Mouse (Mus musculus) C2C12 (cell line): ENCODE measurements around the gene Akap2. TPM values are rescaled to one million over a fixed set of nuclear protein-coding genes. Genes with fewer than 3 reads are reported as not detected.

Experiments
- H3K27me3 ChIP-seq: one replicate; pipeline ENCODE4 v1.6.1; 2011; ENCODE audit not compliant: control insufficient read depth, insufficient read depth, insufficient read length
- H3K36me3 ChIP-seq: one replicate; pipeline ENCODE4 v1.6.1; 2011; ENCODE audit not compliant: control insufficient read depth, insufficient read depth
- H3K4me3 ChIP-seq: one replicate; pipeline ENCODE4 v1.5.1; 2011; ENCODE audit warnings: mild to moderate bottlenecking, control low read depth; ENCODE audit not compliant: poor library complexity, insufficient read depth, severe bottlenecking
- H3K79me2 ChIP-seq: one replicate; pipeline ENCODE4 v1.6.1; 2011; ENCODE audit not compliant: control insufficient read depth, insufficient read depth
- H3K79me3 ChIP-seq: one replicate; pipeline ENCODE4 v1.6.1; 2011; ENCODE audit warnings: low read depth, control low read depth
- H3ac ChIP-seq: one replicate; pipeline ENCODE3; 2011; ENCODE audit warnings: low read depth; ENCODE audit not compliant: control insufficient read depth, insufficient read length
- CEBPB ChIP-seq: IDR thresholded peaks from one replicate; pipeline ENCODE4 v1.6.1; 2011; ENCODE audit warnings: low read depth, mild to moderate bottlenecking, control low read depth, moderate library complexity
- CTCF ChIP-seq: IDR thresholded peaks from one replicate; pipeline ENCODE4 v1.5.1; 2011; ENCODE audit not compliant: control insufficient read depth, insufficient read depth, insufficient read length
- FOSL1 ChIP-seq: IDR thresholded peaks from one replicate; pipeline ENCODE4 v1.8.0; 2011; ENCODE audit warnings: mild to moderate bottlenecking, low read length; ENCODE audit not compliant: poor library complexity, insufficient read depth, severe bottlenecking
- MAX ChIP-seq: IDR thresholded peaks from one replicate; pipeline ENCODE4 v1.6.1; 2011; ENCODE audit warnings: mild to moderate bottlenecking, control low read depth
- MYOD1 ChIP-seq: IDR thresholded peaks from one replicate; pipeline ENCODE4 v1.6.1; 2011; ENCODE audit warnings: low read depth; ENCODE audit not compliant: control insufficient read depth, insufficient read length
- MYOG ChIP-seq: IDR thresholded peaks from one replicate; pipeline ENCODE4 v1.6.1; 2011; ENCODE audit not compliant: control insufficient read depth, insufficient read length; ENCODE audit errors: extremely low read depth
- USF1 ChIP-seq: IDR thresholded peaks from one replicate; pipeline ENCODE4 v1.6.1; 2011; ENCODE audit warnings: low read depth, mild to moderate bottlenecking, control low read depth, moderate library complexity
- polyA plus RNA-seq: library from polyadenylated mRNA; unstranded; fragments of >200 nt; fragmentation: generic; extraction: Trizol; gene quantifications from one replicate; pipeline ENCODE4 v1.2.1, GENCODE M21; 2012; ENCODE audit warnings: missing spikeins

Gene Akap2
- polyA plus RNA-seq, 1 experiment = 37.0 TPM

DNA sequence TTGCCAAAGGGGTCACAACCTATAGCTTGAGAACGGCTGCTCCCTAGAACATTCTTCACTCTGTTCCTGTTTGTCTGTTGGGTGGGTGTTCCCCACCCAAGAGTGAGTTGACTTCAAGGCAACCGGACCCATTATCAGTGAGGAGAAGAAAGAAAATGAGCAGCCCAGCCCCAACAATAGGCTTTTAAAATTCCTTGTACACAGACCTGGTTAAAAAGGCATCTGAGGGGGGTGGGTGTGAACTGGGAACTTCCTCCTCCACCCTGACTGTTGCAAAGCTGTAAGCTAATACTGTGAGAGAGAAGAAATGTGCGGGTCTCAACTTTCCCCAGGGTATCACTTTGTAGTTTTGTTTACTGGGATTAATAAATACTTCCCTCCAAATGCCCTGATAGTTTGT, 77.1 kb downstream of the Akap2 start:
- H3K4me3 ChIP-seq = no peak overlapping the region
- no peaks in the 10 kb centered on the region for H3K27me3 ChIP-seq
- no peaks in the 10 kb centered on the region for H3K36me3 ChIP-seq
- peaks cover 28% of the 10 kb centered on the region for H3K79me3 ChIP-seq
- TF ChIP-seq USF1 = no peak
- no peak for TF ChIP-seq CEBPB
- TF ChIP-seq MAX = no peak
- no peak for TF ChIP-seq CTCF
- no peak for TF ChIP-seq MYOG
- no peak for TF ChIP-seq MYOD1
- no peak for TF ChIP-seq FOSL1
- H3K79me2 ChIP-seq = peaks cover 70% of the 10 kb centered on the region
- no peak overlapping the region for H3ac ChIP-seq

DNA sequence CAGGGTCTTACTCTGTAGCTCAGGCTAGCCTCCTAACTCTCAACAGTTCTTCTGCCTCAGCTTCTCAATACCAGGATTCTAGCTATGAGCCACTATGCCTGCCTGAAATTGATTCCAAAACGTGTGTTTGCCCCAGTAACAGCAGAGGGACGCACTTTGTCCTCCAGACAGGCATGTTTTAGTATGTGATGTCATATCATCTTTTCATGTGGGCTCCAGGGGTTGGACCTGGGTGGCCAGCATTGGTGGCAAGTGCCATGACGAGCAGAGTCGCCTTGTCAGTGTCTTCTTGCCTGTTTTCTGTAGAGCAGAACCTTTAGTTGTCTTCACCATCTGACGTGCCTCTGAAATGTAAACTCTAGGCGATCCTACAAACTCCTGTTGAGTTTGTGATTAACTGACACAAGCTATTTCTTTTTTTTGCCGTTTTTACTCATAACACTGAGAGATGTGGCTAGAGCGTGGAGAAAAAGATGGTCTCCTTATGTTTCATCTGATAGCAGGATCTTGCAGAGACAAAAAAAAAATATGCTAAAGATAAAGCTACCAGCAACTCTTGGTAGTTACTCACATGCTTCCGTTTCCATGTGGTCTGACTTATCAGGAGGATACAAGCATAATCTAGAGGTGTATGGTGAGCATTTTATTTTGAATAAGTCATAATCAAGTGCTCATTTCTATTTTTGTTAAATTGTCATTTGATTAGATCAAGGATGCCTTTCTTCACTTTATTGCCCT, 80.3 kb downstream of the Akap2 start:
- H3K36me3 ChIP-seq = peaks cover 18% of the 10 kb centered on the region
- H3K4me3 ChIP-seq = no peak overlapping the region
- peak; percentile 2 for TF ChIP-seq MAX
- TF ChIP-seq USF1 = no peak
- no peak for TF ChIP-seq FOSL1

DNA sequence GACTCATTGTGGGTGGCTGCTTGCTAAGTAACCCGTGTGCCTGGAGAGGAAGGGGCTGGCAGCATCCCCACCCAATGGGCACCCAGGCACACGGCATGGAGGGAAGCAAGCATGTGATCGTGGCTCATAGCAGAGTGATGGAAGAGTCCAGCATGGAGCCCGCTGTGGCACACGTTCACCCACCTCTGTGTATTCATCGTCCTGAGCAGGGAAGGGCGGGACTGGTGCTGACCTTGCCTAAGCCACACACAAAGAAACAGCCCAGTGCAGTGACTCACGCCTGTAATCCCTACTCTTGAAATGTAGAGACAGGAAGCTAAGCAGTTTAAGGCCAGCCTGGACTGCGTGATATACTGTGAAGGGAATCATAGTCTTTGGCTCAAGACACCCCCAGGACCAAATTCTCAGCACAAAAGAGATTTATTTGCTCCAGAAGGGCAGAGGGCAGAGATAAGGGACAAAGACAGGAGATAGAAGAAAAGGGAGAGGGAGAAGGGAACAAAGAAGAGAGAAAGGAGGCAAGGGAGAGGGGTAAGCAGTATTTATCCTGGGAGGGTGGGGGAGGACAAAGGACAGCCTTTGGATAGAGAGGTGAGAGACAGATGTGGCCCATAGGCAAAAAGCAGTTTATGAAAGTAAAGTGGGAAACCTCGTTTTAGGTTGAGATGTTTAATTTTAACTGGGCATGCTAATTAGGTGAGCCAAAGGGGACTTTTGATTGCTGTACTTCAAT, 81.0 kb downstream of the Akap2 start:
- peaks cover 24% of the 10 kb centered on the region for H3K36me3 ChIP-seq
- no peak overlapping the region for H3K4me3 ChIP-seq
- H3K79me3 ChIP-seq = peaks cover 23% of the 10 kb centered on the region
- no peaks in the 10 kb centered on the region for H3K27me3 ChIP-seq
- H3K79me2 ChIP-seq = peaks cover 84% of the 10 kb centered on the region
- H3ac ChIP-seq = peak overlapping the region; percentile 24
- no peak for TF ChIP-seq CTCF
- TF ChIP-seq FOSL1 = no peak
- peak; percentile 96 for TF ChIP-seq MAX
- no peak for TF ChIP-seq MYOG
- TF ChIP-seq MYOD1 = peak; percentile 25
- TF ChIP-seq CEBPB = no peak
- TF ChIP-seq USF1 = peak; percentile 56

More for the DNA sequence above, 80.3 kb downstream of the Akap2 start:
- Histone ChIP-seq H3ac (peak overlapping the region; percentile 65), H3K79me2 (peaks cover 84% of the 10 kb centered on the region), H3K27me3 (no peaks in the 10 kb centered on the region), H3K79me3 (peaks cover 25% of the 10 kb centered on the region)

DNA sequence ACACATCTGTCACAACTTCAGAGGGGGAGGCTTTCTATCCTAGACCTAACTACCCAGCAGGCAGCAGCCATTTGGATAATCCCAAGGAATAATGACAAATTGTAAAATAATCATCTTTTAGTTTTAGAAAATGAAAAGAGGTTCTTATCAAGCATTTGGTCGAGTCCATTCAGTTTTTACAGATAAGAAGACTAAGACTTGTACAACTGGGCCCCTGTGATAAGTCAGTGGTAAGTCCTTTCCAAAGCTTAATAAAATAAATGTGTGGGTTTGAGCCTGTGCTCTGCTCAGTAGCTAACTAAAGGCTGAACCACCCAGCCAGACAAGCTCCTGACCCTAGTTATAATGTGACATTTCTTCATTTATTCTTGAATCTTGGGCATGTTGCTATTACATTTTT, 81.8 kb downstream of the Akap2 start:
- Histone ChIP-seq H3K79me2 (peaks cover 84% of the 10 kb centered on the region), H3ac (no peak overlapping the region), H3K27me3 (no peaks in the 10 kb centered on the region), H3K4me3 (no peak overlapping the region), H3K36me3 (peaks cover 24% of the 10 kb centered on the region), H3K79me3 (peaks cover 22% of the 10 kb centered on the region)
- no peak for TF ChIP-seq CTCF
- TF ChIP-seq MYOD1 = no peak
- no peak for TF ChIP-seq USF1
- no peak for TF ChIP-seq CEBPB
- no peak for TF ChIP-seq FOSL1

DNA sequence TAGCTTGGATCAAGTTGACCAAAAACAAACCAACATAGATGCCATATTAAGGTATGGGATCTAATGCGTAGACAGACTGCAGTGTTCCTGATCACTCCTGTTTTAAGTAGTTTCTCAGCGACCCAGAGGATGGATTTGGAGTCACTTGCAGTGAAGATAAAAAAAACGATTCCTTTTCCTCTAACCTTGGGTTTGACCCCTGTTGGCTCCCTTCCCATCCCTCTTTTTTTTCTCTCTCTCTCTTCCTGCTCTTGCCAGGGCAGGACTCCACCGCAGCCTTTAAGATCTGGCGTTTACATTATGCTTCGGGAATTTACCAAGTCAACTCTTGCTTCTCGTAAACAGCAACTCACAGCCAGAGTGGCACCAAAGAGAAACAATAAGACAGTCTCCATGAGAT, 83.8 kb downstream of the Akap2 start:
- peaks cover 75% of the 10 kb centered on the region for H3K79me2 ChIP-seq
- no peak overlapping the region for H3K4me3 ChIP-seq
- H3ac ChIP-seq = no peak overlapping the region
- H3K79me3 ChIP-seq = peaks cover 20% of the 10 kb centered on the region
- TF ChIP-seq CTCF (no peak), MYOD1 (no peak), MYOG (no peak), MAX (no peak), USF1 (no peak), CEBPB (no peak)
- no peaks in the 10 kb centered on the region for H3K27me3 ChIP-seq
- peaks cover 24% of the 10 kb centered on the region for H3K36me3 ChIP-seq

DNA sequence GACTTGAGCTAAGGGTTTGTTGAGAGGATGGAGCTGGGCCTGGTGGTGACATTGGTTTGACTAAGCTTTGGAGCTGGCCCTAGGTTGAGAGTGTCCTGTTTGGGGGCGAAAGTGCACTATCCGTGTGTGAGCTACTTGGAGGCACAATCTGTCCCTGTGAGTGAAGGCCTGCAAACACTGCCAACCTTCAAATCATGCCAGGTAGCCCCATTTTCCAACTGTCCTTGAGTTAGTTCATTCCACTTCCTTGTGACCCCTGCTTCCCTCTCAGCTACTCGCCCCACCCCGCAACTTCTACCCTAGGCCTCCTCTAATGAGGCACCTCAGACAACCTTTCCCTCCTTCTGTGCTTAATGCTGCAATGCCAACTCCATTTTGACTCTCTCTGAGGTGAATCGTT, 84.5 kb downstream of the Akap2 start:
- peaks cover 27% of the 10 kb centered on the region for H3K79me3 ChIP-seq
- H3ac ChIP-seq = no peak overlapping the region
- TF ChIP-seq CEBPB (no peak), FOSL1 (no peak), USF1 (no peak), MYOD1 (no peak), MYOG (no peak), MAX (no peak), CTCF (no peak)
- H3K79me2 ChIP-seq = peaks cover 75% of the 10 kb centered on the region
- no peaks in the 10 kb centered on the region for H3K27me3 ChIP-seq
- H3K36me3 ChIP-seq = peaks cover 24% of the 10 kb centered on the region
- no peak overlapping the region for H3K4me3 ChIP-seq
